Mouse (Mus musculus) macrophage (primary cell): Measurements from ENCODE around the gene Ctrb1. TPM values are rescaled to one million over a fixed set of nuclear protein-coding genes. Genes with fewer than 3 reads are reported as not detected.

Source experiments
- H3K27ac ChIP-seq: fragments of 350-480 bp; formaldehyde crosslinking; 2 replicates; pipeline ENCODE4 v1.9.0; 2021
- H3K36me3 ChIP-seq: fragments of 350-480 bp; formaldehyde crosslinking; 2 replicates; pipeline ENCODE4 v1.9.0; 2021; ENCODE audit errors: inconsistent target
- H3K4me3 ChIP-seq: fragments of 350-480 bp; formaldehyde crosslinking; 2 replicates; pipeline ENCODE4 v1.9.0; 2021; ENCODE audit errors: inconsistent target
- H3K79me2 ChIP-seq: fragments of 350-480 bp; formaldehyde crosslinking; 2 replicates; pipeline ENCODE4 v1.9.0; 2021; ENCODE audit errors: inconsistent target
- WGBS: methylation state at CpG from one replicate; pipeline ENCODE4 v1.1.7; 2026; ENCODE audit warnings: inconsistent platforms; ENCODE audit not compliant: missing documents; 5-methylcytosine and 5-hydroxymethylcytosine counted together
- polyA plus RNA-seq: library from polyadenylated mRNA; stranded (reverse); fragments of 250-400 nt; gene quantifications from 3 replicates; pipeline ENCODE4 v1.2.4, GENCODE M21; 2018; ENCODE audit warnings: inconsistent platforms
- total RNA-seq, 78 experiments: library from RNA; depleted of rRNA; stranded (reverse); fragments of 250-400 nt; gene quantifications; 1 replicate in 9 of 78; 2 replicates in 24 of 78; 3 replicates in 43 of 78; 4 replicates in 2 of 78; pipeline ENCODE4 v1.2.4; 2018; ENCODE audit warnings: inconsistent platforms in 56 of 78

Ctrb1 gene
- not detected for total RNA-seq (2018; cell fraction: chromatin; rRNA removed)
- not detected for total RNA-seq (2018; cell fraction: cytosol; rRNA removed)
- not detected for total RNA-seq (2018; cell fraction: nucleus; rRNA removed)
- not detected in 3 replicates for polyA plus RNA-seq

DNA sequence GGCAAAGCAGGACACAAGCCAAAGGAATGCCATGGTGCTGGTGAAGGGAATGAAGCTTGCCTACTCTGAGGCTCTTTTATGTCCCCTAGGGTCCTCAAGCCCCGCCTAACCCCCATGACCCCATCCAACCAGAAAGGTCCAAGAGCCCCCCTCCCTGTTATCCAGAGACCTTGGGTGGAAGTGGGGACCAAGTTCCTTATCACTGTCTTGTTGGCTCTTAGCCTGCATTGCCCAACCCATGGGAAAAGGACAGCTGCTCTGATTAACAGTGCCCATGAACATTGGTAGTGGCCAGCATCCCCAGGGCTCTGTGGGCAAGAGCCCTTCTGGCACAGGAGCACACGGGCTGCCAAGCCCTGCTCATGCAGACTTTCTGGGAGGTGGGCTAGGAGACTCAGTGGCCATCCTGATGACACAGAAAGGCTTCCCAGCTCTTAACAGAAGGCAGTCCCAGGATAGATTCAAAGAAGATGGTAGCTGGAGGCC lies at the start of gene Ctrb1:
Ctrb1 (minus strand) TSS at position 51 of the 486 bp plus-strand sequence.
- no peak within 1 kb of the TSS for H3K4me3 ChIP-seq
- 81% methylated on average over 2 of the region's 2 CpGs for WGBS
- H3K79me2 ChIP-seq = no peaks in the 10 kb centered on the region
- no peak within 1 kb of the TSS for H3K27ac ChIP-seq
- no peaks in the 10 kb centered on the region for H3K36me3 ChIP-seq

DNA sequence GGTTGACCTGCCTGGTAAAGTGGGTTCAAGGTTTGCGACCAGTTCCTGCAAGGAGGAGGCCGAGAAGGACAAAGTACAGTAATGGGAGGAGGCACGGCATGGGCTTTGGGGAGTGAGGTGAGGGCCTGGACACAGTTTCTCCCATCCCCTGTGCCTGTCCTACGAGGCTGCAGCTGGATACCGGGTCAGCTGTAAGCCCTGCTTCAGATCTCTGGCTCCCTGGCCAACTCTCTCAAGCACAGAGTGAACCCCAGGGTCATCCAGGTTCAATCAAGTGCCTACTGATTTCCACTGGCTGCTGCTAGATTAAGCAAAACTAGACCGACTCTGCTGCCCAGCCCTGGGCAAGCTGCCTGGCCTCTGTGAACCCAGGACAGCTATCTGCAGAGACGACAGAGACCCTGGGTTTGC lies 49.5 kb upstream of the Ctrb1 start:
- 87% methylated on average over 6 of the region's 7 CpGs for WGBS
- H3K4me3 ChIP-seq = no peak overlapping the region
- no peaks in the 10 kb centered on the region for H3K36me3 ChIP-seq
- no peak overlapping the region for H3K27ac ChIP-seq
- H3K79me2 ChIP-seq = no peaks in the 10 kb centered on the region

DNA sequence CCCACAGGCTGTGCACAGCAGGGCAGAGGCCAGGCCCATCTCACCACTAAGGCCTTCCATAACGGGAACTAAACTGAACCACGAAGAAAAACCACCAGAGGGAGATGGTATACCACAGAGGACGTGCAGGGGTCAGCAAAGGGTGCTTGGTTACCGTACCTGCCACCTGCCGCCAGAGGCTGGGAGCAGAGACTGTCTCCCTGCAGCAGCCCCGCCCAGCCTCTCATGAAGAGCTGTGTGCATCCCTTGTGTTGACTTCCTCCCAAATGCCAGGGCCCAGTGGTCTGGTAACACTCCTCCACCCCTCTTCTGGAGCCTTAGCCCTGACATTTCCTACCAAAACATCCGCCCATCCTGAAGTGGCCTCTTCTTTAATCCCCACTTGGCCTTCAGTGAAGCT lies 48.8 kb upstream of the Ctrb1 start:
- H3K27ac ChIP-seq = no peak overlapping the region
- H3K36me3 ChIP-seq = no peaks in the 10 kb centered on the region
- H3K4me3 ChIP-seq = no peak overlapping the region
- H3K79me2 ChIP-seq = no peaks in the 10 kb centered on the region
- 45% methylated on average over 7 of the region's 7 CpGs for WGBS

DNA sequence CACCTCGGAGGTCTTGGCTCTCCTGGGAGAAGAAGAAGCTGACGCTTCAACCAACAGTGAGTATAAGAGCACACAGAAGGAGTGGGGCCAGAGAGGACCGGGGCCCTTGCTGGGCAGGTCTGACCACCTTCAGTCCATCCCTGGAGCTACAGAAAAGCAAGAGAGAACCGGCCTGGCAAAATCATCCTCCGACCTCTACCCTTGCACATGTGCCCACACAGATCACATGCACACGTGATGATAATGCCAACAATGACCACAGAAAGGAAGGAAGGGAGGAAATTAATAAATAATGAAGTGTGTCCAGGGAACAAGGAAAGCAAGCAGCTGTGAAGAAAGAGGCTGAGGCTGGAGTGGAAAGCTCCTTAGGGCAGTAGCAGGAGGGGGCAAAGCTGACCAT lies 48.1 kb upstream of the Ctrb1 start:
- H3K79me2 ChIP-seq = no peaks in the 10 kb centered on the region
- H3K4me3 ChIP-seq = no peak overlapping the region
- H3K27ac ChIP-seq = no peak overlapping the region
- no peaks in the 10 kb centered on the region for H3K36me3 ChIP-seq
- 65% methylated on average over 6 of the region's 6 CpGs for WGBS

DNA sequence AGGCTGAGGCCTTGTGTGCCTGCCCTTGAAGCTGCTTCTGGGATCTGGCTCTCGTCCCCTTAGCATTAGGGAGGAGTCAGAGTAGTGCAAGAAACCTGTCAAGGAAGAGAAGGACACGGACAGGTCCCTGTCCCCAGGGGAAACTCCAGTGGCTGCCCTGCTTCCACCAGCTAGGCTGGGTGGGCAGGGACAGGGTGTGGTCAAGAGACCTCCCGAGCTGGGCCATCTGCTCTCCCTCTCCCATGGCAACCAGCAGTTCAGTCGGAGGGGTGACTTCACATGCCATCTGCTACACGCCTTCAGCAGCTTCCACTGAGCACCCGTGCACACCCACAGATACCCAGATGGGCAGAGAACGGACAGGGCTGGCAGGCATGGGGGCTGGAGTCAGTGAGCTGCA lies 45.5 kb upstream of the Ctrb1 start:
- Histone ChIP-seq H3K79me2 (no peaks in the 10 kb centered on the region), H3K27ac (no peak overlapping the region), H3K36me3 (no peaks in the 10 kb centered on the region), H3K4me3 (no peak overlapping the region)
- WGBS = 79% methylated on average over 7 of the region's 7 CpGs

DNA sequence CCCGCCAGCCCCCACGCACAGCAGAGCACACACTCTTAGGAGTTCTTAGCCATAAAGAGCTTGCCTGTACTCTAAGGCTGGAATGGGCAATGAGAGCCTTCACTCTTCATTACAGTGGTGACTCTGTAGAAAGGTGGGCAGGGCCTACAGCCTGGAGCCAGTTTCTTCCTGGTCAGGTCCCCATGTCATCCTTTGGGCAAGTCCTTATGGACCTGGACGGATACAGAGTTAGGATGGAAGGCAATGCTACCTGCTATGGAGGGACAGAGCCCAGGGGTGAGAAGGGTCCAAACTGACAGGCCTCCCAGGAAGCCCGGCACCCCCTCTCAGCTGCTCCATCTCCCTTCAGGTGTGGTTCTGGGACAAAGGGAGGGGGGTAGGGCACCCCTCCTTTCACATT lies 45.0 kb upstream of the Ctrb1 start:
- no peak overlapping the region for H3K27ac ChIP-seq
- no peaks in the 10 kb centered on the region for H3K79me2 ChIP-seq
- H3K36me3 ChIP-seq = no peaks in the 10 kb centered on the region
- H3K4me3 ChIP-seq = no peak overlapping the region
- WGBS = 72% methylated on average over 4 of the region's 4 CpGs

DNA sequence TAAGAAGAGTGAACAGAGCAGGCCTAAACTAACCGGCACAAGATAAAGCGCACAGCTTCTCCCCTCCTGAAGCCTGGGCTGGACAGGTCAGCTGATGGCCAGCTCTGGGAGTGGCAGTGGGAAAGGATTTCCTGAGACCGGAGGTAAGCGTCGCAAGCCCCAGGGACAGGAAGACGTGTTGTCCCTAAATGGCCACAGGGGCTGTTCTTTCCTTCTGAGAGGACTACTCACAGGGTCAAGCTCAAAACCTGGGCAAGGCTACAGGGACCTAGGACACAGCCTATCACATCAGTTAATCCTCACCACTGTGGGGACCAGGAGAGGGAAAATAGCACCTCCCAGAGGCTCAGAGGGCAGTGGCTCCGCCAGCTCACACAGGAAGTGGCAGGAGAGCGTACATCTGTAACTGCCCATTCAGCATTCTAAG lies 44.5 kb upstream of the Ctrb1 start:
- no peak overlapping the region for H3K27ac ChIP-seq
- no peak overlapping the region for H3K4me3 ChIP-seq
- 53% methylated on average over 8 of the region's 8 CpGs for WGBS
- no peaks in the 10 kb centered on the region for H3K79me2 ChIP-seq
- no peaks in the 10 kb centered on the region for H3K36me3 ChIP-seq

DNA sequence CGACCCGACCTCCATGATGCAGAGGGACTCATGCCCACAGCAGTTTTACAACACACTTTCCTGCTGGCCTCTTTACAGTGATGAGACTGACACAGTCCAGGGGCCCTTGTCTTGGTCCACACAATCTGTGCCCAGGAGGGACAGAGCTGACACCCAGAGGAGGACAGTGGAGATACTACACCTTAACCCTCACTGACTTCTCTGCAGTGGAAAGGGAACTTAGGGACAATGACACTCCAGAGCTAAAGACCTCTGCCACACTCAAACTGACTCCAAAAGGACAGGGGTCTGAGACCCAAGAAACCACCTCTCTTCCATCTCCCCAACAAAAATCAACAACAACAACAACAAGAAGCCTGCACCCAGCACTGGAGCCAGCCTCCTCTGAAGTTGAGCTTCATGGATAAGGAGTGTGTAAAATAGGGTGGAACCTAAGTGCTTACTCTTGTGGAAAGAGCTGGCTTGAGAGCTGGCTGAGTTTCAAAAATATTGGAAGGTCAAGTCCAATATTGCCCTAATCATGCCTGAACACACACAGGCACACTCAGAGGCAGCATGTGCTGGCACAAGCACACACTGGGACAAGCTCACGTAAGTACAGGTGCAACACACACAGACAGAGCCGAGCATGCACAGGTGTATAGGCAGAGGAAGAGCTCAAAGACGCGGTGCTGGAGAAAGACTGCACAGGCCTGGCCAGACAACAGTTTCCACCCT lies 43.6 kb upstream of the Ctrb1 start:
- 72% methylated on average over 6 of the region's 6 CpGs for whole genome bisulfite sequencing
- H3K79me2 ChIP-seq = no peaks in the 10 kb centered on the region
- H3K27ac ChIP-seq = no peak overlapping the region
- H3K36me3 ChIP-seq = no peaks in the 10 kb centered on the region
- no peak overlapping the region for H3K4me3 ChIP-seq

DNA sequence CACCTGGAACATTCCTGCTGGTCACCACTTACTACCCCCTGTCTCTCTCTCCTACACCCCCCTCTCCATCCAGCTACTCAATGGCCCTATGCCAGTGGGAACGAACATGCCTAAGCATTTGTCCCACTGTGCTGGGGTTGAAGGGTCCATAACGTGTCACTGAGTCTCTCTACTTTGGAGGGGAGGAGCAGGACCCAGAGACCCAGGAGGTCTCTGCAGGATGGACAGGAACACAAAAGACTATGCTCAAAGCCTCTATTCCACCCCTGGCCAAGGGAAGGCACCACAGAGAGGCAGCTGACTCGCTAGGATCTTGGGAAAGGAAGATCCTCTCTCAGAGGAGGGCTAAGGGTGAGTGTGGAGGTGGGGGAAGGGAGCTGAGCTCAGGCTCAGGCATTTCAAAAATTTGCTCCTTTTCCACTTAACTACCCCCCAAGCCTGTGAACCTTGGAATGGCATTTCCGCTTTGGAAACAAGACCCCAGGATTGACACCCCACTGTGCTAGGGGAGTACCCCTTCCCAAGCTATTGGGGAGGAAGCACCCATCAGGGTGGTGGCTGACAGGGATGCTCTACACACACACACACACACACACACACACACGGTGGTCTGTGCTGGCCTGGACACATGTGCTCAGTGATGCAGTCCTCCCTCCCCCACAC lies 42.9 kb upstream of the Ctrb1 start:
- Histone ChIP-seq H3K79me2 (no peaks in the 10 kb centered on the region), H3K27ac (no peak overlapping the region), H3K4me3 (no peak overlapping the region), H3K36me3 (no peaks in the 10 kb centered on the region)
- WGBS = 46% methylated on average over 5 of the region's 5 CpGs

DNA sequence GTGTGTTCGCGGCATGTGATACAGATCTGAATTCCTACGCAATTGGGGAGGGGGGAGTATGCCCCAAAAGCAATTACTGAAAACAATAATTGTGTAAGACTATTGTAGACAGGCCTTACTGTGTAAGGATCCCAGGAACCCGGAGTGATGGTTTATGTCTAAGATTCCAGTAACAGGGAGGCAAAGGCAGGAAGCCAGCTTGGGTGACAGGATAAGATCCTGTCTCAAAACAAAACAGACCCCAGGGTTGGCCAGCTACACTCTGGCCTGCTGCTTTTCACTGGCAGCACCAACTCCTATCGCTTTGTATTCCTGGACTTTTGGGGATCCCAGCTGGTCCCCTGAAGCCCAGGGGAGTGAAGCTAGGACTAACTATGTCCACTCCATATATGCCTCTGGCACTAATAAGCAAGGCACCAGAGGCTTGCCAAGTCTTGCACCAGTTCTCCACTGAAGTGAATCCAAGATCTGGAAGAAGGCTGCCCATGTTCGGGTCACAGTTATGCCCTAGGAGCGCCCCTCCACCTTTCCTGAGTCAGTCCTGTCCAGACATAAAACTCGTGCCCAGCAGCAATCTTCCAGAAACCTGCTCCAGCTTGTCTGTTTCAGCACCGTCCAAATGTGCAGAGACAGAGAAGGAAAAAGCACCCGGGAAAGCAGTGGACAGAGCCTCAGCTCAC lies 41.7 kb upstream of the Ctrb1 start:
- H3K4me3 ChIP-seq = no peak overlapping the region
- no peak overlapping the region for H3K27ac ChIP-seq
- H3K79me2 ChIP-seq = no peaks in the 10 kb centered on the region
- 30% methylated on average over 10 of the region's 10 CpGs for WGBS
- H3K36me3 ChIP-seq = no peaks in the 10 kb centered on the region

DNA sequence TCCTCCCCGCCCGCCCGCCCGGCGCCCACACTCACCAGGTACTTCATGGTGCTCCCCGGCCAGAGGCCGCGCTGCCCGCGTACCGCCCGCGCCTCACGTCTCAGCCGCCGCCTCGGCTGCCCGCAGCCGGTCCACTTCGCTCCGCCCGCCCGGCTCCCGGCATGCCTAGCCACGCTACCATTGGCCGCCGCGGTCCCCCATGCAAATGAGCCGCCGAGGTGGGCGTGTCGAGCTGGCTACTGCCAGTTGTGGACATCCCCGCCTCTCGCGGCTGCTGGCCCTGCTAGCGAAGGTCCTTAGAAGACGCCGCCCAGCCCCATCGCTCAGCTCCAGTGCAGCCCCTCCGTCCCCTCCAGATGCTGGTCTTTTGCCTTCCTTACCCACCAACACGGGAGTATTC lies 41.2 kb upstream of the Ctrb1 start:
- Histone ChIP-seq H3K36me3 (no peaks in the 10 kb centered on the region), H3K79me2 (no peaks in the 10 kb centered on the region), H3K27ac (no peak overlapping the region), H3K4me3 (no peak overlapping the region)
- 0% methylated on average over 32 of the region's 41 CpGs for WGBS

DNA sequence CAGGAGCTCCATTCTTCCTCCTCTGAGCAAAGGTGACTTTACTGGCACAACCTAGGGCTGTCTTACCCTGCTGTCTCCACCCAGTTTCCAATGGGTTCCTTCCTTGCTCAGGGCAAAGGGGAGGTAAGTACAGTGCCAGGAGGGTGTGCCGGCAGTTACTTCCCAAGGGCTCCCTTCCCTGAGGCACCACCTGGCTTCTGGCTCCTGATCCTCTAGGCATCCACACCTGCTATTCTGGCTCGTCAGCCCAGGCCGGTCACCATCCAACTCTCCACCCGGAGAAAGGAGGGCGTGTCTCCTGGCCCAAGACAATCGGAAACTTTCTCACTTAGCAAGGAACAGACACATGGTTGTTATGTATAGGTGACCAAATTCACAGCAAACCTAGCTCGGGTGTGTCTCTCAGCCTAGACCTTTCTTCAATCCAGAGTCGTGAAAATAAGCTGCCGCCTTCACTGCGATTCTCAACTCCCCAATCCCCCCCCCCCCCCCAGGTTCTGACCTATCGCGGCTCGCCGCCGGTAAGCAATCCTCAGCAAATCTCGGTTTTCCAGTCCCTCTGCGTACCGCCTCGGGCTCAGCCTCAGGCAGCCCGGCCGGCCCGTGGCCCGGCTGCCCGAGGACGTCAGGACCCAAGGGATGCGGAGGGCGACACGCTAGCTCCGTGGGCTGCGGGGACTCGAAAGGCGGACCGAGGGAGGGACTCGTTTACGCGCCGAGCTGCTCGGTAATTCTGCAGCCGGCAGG lies 40.6 kb upstream of the Ctrb1 start:
- Histone ChIP-seq H3K79me2 (no peaks in the 10 kb centered on the region), H3K36me3 (no peaks in the 10 kb centered on the region), H3K4me3 (no peak overlapping the region), H3K27ac (no peak overlapping the region)
- 4% methylated on average over 29 of the region's 39 CpGs for WGBS

DNA sequence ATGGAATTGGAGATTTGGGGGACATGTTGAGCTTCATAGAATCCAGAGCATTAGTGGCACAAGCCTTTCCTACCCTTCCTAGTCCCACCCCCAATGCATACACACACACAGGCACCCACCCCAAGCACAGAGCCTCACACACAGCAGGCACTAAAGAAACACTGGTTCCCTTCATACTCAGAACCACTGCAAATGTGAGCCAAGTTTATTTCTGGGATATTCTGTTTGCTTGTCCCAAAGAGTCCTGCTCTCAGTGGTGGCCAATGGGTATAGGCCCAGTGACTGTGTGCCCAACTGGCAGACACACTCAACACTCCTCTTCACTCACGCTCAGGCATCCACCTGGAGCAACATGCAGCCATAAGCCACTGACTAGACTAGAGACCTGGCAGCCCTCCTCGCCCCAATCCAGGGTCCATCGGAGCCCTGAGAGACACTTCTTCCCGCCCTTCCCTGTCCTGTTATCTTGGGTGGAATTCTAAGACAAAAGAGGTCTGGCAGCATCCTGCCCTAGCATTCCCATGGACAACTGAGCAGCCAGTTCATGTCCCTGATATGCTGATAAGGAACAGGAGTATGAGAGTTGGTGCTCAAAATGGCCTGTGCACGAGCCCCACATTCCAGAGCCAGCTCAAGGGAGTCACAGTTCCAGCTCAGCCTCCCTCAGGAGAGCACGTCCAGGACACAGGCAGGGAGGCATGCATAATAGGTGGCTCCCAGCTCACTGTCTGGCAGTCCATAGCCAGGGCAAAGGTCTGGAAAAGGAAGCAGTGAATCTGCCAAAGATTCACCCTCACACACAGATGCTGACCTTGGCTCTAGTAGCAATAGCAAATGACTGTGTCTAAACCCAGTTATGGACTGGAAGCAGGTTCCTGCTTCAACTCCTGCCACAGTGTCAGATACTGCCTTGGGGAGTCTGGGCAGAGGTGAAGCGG lies 38.7 kb upstream of the Ctrb1 start:
- Histone ChIP-seq H3K79me2 (no peaks in the 10 kb centered on the region), H3K27ac (no peak overlapping the region), H3K36me3 (no peaks in the 10 kb centered on the region), H3K4me3 (no peak overlapping the region)
- 85% methylated on average over 7 of the region's 7 CpGs for WGBS
